Mouse (Mus musculus) spleen, adult 18-20 months (tissue): Measurements from ENCODE around the gene Clpsl2.

ENCODE experiments used
- DNase-seq, 2 experiments: peaks; one replicate each; pipeline ENCODE4 v3.0.0; 2022; ENCODE audit warnings: mixed read lengths in 2 of 2

The Clpsl2 gene

DNA sequence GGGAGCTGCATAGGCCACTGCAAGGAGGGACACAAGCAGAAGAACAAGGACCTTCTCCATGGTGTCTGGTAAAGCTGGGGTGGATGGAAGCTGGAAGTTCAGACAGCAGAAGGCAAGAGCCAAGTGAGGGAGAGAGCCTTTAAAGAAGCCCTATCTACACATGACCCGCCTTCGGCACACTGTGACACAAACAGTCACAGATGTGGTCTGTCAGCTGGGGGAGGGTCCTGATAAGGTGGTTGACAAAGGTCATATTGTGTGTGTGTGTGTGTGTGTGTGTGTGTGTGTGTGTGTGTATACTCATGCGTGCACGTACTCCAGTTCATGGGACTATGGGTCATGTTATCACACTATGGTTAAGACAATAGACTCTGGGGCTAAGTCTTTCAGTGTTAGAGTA lies 11.4 kb downstream of the Clpsl2 start, which contains the start of gene Clps:
Gene Clps (minus strand): TSS at position 169 of the 400 bp plus-strand sequence.
- no peak for DNase-seq

DNA sequence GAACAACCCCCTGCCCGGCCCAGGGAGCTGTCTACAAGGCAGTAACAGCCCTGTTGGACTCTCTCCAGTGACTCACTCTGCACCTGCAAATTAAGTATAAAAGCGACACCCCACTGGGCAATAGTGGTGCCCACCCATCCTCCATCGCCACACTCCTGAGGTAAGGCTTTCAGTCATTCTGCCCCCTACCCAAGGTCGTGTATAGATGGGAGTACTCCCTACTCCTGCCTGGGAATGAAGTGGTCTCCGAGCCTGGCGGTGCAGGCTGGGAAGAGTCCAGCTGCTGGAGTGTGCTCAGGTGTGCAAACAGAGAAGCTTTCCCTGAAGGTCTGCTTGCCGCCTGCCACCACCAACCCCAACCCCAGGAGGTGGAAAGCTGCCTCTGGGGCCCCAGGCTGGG lies 12.4 kb downstream of the Clpsl2 start:
- DNase-seq: no peak

DNA sequence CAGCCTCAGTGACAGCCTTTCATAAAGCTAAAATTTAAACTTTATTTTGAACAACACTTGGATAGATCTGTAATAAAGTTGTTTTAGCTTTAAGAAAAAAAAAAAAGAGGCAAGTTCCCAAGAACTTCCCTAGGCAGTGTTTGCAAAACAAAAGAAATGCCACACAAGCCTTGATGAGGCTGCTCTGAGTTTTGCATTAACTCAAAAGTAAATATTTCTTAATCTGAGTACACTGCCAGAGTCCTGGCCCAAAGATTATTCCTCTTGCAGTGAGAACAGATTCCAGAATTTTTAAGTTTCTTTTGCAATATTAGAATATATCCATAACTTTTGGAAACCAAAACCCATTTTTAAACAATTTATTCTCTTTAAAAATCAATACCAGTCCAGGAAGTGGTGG lies 16.0 kb downstream of the Clpsl2 start:
- DNase-seq: no peak

DNA sequence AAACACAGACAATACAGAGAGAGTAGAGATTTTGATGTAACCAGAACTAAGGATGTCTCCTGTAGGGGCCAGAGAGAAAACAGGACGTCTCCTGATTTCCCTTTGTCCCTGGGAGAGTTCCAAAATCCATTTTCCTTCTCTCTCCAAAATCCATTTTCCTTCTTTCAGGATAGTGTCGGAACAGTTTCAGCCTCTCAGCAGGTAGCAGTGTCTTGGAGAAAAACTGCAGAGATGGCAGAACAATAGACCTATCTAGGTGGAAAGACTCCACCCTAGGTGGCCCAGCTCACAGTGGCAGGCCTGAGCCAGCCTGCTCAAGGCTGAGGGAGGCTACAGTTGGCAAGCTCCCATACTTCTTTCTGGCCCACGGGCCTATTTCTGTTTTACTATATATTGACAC lies 18.3 kb downstream of the Clpsl2 start:
- DNase-seq: no peak

DNA sequence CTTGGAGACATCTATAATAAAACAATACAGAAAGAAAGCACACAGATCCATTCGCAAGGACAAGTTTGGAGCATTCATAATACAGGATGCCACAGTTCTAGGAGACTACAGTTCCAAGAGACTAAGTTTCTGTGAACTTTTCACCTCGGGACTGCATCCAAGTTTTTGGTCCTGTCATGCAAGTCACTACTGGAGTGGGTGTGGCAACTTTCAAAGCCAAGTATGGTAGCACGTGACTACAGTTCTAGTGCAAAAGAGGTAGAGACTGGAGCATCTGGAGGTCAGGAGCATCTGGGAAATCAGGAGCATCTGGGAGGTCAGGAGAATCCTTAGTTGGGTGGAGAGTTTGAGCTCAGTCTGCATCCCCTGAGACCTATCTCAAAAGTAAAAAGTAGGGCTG lies 22.7 kb downstream of the Clpsl2 start:
- no peak for DNase-seq

- DNase-seq: no peak
Measured at GRCm38 (mm10) chr17:28572521-28572920, 23.3 kb downstream of the Clpsl2 start.

- DNase-seq: no peak
Measured at GRCm38 (mm10) chr17:28572941-28573340, 23.7 kb downstream of the Clpsl2 start.

- DNase-seq: no peak
Measured at GRCm38 (mm10) chr17:28575244-28576125, 26.3 kb downstream of the Clpsl2 start, which contains the start of gene Lhfpl5. Gene Lhfpl5 (plus strand): TSS chr17:28575641.

- peak in 1 of 2 experiments; percentile 20 for DNase-seq
Measured at GRCm38 (mm10) chr17:28580396-28580795, 31.2 kb downstream of the Clpsl2 start.

DNA sequence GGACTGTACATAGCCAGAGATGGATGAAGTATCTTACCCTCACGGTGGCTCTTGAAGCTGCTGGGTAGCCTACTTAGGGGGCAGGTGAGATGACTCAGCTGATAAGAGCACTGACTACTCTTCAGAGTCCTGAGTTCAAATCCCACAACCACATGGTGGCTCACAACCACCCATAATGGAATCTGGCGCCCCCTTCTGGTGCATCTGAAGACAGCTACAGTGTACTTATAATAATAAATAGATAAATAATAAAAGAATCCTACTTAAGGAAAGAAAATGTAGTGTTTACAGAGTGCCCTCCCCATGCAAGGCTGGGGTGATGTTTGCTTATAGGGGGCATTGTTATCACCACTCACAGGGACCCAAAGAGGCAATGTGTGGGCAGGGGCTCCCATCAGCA lies 31.8 kb downstream of the Clpsl2 start:
- DNase-seq: no peak

GRCm38 (mm10) chr17:28586509-28586908 lies 37.3 kb downstream of the Clpsl2 start:
- no peak for DNase-seq

- DNase-seq: no peak
Measured at GRCm38 (mm10) chr17:28588591-28588990, 39.4 kb downstream of the Clpsl2 start.

- no peak for DNase-seq
Measured at GRCm38 (mm10) chr17:28590596-28590995, 41.4 kb downstream of the Clpsl2 start.

DNA sequence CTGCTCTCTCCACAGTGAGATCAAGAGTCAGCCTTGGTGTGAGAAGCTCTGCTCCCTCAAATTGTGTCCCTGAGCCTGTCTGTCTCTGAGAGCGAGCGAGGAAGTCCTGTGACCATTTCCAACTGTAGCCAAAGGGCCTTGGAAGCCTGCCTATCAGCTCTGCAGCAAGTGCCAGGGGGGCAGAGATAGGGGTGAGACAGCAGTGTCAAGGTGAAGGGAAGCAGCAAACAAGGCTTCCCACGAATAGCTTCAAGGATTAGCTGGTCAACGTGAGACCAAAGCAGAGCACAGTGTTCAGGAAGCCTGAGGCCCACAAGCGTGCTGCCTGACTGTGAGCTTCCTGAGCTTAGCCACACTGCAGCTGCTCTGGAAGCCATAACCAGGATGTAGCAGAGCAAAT lies 42.3 kb downstream of the Clpsl2 start:
- DNase-seq: no peak

DNA sequence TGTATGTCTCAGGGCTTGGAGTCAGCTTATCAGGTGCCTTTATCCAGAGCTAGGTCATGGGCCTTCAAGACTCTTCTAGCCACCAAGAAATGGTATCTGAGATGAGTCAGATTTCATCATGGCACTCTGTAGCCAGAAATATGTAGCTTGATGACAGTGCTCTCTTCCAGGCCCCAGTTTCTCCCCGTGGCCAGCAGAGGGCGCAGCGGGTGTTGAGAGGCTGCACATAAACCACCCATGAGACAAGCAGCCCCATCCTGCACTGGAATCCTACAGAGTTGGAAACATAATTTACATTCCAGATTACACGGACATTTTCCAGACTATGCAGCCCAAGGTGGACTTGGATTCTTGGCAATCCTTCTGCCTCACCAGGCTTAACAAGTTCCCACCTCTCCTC lies 43.8 kb downstream of the Clpsl2 start:
- DNase-seq: peak; percentile 41 to 75

DNA sequence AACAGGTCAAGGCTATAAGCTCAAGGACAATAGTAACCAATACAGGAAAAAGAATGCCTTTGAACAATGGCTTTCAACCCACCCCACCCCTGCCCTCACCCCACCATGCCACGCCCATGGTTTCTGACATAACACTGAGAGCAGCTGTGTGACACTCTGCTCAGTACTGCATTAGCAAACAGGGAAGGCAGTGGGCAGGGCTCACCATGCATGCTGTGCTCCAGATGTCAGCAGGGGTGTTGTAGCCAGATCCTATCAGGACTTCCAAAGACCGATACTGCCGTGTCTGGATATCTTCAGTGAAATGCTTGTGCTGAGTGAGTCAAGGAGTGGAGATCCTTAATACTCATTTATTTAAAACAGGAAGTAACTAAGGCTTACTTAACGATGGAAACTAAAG lies 44.8 kb downstream of the Clpsl2 start:
- no peak for DNase-seq

- DNase-seq: no peak
Measured at GRCm38 (mm10) chr17:28600780-28601179, 51.6 kb downstream of the Clpsl2 start.

GRCm38 (mm10) chr17:28601557-28602250 lies 52.5 kb downstream of the Clpsl2 start:
- no peak for DNase-seq
